Mouse (Mus musculus) ES-E14 (cell line): ENCODE data around the gene Loxl1. TPM values are rescaled to one million over a fixed set of nuclear protein-coding genes. Genes with fewer than 3 reads are reported as not detected.
A peak's percentile ranks its signal among the peaks of the same experiment; 100 is the strongest.

Source experiments
- DNase-seq: peaks from one replicate; pipeline ENCODE4 v3.0.0-alpha.2; 2013; ENCODE audit warnings: low read depth, low spot score
- H3K27ac ChIP-seq: 2 replicates; pipeline ENCODE4 v1.5.1; 2012; ENCODE audit warnings: low read depth, mild to moderate bottlenecking, low read length, moderate library complexity, mixed read lengths; ENCODE audit not compliant: poor library complexity, insufficient read depth, severe bottlenecking
- H3K36me3 ChIP-seq: 2 replicates; pipeline ENCODE4 v1.6.1; 2012; ENCODE audit warnings: mild to moderate bottlenecking, low read length, moderate library complexity, mixed read lengths; ENCODE audit not compliant: control insufficient read depth, poor library complexity, insufficient read depth, severe bottlenecking
- H3K4me1 ChIP-seq, 2 experiments: fragments of 150-350 bp in 1 of 2; sonication (generic) in 1 of 2; 2 replicates each; pipeline ENCODE4 v1.6.1; 2012; ENCODE audit warnings: low read length in 2 of 2, mild to moderate bottlenecking in 1 of 2, mixed read lengths in 1 of 2; ENCODE audit not compliant: control insufficient read depth in 2 of 2, insufficient read depth in 2 of 2, poor library complexity in 1 of 2
- H3K4me3 ChIP-seq, 2 experiments: fragments of 150-350 bp in 1 of 2; sonication (generic) in 1 of 2; 2 replicates each; pipeline ENCODE4 v1.5.1; 2012; ENCODE audit warnings: low read length in 2 of 2, low read depth in 1 of 2, mild to moderate bottlenecking in 1 of 2, mixed read lengths in 1 of 2; ENCODE audit not compliant: insufficient read depth in 1 of 2, poor library complexity in 1 of 2, severe bottlenecking in 1 of 2
- H3K9ac ChIP-seq: 2 replicates; pipeline ENCODE4 v1.6.1; 2012; ENCODE audit warnings: low read depth, mild to moderate bottlenecking, low read length, mixed read lengths; ENCODE audit not compliant: poor library complexity, insufficient read depth, severe bottlenecking
- H3K9me3 ChIP-seq: fragments of 150-350 bp; sonication (generic); 2 replicates; pipeline ENCODE4 v1.6.1; 2012; ENCODE audit warnings: low read depth, mild to moderate bottlenecking, low read length; ENCODE audit not compliant: control insufficient read depth, insufficient read depth
- CHD2 ChIP-seq: IDR thresholded peaks from 2 replicates; pipeline ENCODE4 v1.6.1; 2014; ENCODE audit warnings: mild to moderate bottlenecking, low read depth, low read length, inconsistent platforms
- HCFC1 ChIP-seq: IDR thresholded peaks from 2 replicates; pipeline ENCODE4 v1.6.1; 2012; ENCODE audit warnings: low read length, inconsistent platforms, borderline replicate concordance; ENCODE audit not compliant: insufficient read depth
- MAFK ChIP-seq: IDR thresholded peaks from 2 replicates; pipeline ENCODE4 v1.6.1; 2014; ENCODE audit warnings: mild to moderate bottlenecking, low read depth, low read length, inconsistent platforms; ENCODE audit not compliant: insufficient read depth
- ZC3H11A ChIP-seq: IDR thresholded peaks from 2 replicates; pipeline ENCODE4 v1.6.1; 2012; ENCODE audit warnings: low read depth, mild to moderate bottlenecking, inconsistent platforms, low read length, borderline replicate concordance
- ZNF384 ChIP-seq: IDR thresholded peaks from 2 replicates; pipeline ENCODE4 v1.6.1; 2012; ENCODE audit warnings: low read depth, low read length, inconsistent platforms
- in situ Hi-C, 2 experiments: fragments of 600-800 bp; cut with MboI; formaldehyde crosslinking; loops; one replicate each; pipeline ENCODE4 v1.15.1; 2025; ENCODE audit warnings: low sequenced_read_pairs in 2 of 2, inconsistent platforms in 1 of 2; ENCODE audit not compliant: unreplicated experiment in 2 of 2
- total RNA-seq: library from RNA; depleted of rRNA; stranded (reverse); fragments of 300-350 nt; gene quantifications from 2 replicates; pipeline ENCODE4 v1.2.3, GENCODE M21; 2012; rRNA removed

The Loxl1 gene
- 6.2 and 8.4 TPM in 2 replicates for total RNA-seq

- H3K9me3 ChIP-seq = no peaks in the 10 kb centered on the region
- H3K27ac ChIP-seq = no peak within 1 kb of the TSS
- no peaks in the 10 kb centered on the region for H3K36me3 ChIP-seq
- H3K4me3 ChIP-seq = peak within 1 kb of the TSS; percentile 59 to 74
- H3K4me1 ChIP-seq = peaks cover 0 to 2% of the 10 kb centered on the region in 2 experiments; a peak in 1 of 4 replicates
- DNase-seq = no peak
- H3K9ac ChIP-seq = peak within 1 kb of the TSS; percentile 57
- TF ChIP-seq MAFK (no peak), ZC3H11A (no peak), HCFC1 (no peak), ZNF384 (no peak), CHD2 (no peak)
- in situ Hi-C loops = no loop called here
These were observed at the start of gene Loxl1 for GRCm38 (mm10) chr9:58312944-58313359. Gene Loxl1, minus strand, starts transcription at chr9:58313186.

DNA sequence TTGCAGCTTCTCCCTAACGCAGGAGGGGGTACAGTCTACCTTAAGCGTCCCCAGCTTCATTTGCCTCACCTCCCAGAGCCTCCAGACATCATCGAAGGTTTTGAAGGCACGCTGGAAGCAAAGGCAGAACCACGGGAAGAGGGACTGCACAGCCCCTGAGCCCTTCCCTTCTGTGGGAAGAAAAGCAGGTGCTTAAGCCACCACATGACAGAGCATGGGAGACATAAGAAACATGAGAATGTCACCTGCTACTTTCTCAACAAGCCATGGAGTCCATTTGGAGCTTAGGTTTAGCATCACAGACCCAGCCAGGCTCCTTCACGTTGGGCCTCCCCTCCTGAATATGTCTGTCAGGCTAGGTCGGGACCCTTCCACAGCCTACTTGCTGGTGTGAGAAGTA lies 49.0 kb upstream of the Loxl1 start:
- no peak overlapping the region for H3K4me3 ChIP-seq
- no peak overlapping the region for H3K9ac ChIP-seq
- no peaks in the 10 kb centered on the region for H3K36me3 ChIP-seq
- peaks cover 0 to 3% of the 10 kb centered on the region in 2 experiments; a peak in 1 of 4 replicates for H3K4me1 ChIP-seq
- in situ Hi-C loops = no loop called here
- H3K9me3 ChIP-seq = no peaks in the 10 kb centered on the region
- TF ChIP-seq MAFK (no peak), CHD2 (no peak), HCFC1 (no peak), ZC3H11A (no peak), ZNF384 (no peak)
- no peak for DNase-seq
- H3K27ac ChIP-seq = no peak overlapping the region

DNA sequence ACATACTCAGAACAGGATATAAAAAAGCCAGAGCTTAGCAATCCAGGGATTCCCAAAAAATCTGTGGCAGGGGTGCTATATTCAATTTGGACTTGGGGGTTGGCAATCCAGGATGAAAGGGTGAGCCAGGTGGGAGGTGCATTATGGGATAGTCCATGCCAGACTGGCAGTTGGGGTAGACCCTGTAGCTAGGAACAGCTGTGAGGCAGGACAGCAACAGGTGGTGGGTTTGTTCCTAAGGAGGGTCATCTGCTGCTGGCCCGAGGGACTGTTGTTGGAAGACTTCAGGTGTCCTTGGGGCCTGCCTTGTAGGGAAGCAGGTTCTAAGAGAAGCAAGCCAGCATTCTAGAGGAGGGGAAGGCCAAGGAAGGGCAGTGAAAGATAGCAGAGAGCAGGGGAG lies 48.4 kb upstream of the Loxl1 start:
- in situ Hi-C loops = no loop called here
- Histone ChIP-seq H3K9ac (no peak overlapping the region), H3K4me3 (no peak overlapping the region), H3K9me3 (no peaks in the 10 kb centered on the region), H3K4me1 (peaks cover 0 to 3% of the 10 kb centered on the region in 2 experiments; a peak in 1 of 4 replicates), H3K36me3 (no peaks in the 10 kb centered on the region), H3K27ac (no peak overlapping the region)
- no peak for TF ChIP-seq ZC3H11A
- no peak for TF ChIP-seq MAFK
- TF ChIP-seq CHD2 = no peak
- no peak for TF ChIP-seq ZNF384
- DNase-seq = no peak

DNA sequence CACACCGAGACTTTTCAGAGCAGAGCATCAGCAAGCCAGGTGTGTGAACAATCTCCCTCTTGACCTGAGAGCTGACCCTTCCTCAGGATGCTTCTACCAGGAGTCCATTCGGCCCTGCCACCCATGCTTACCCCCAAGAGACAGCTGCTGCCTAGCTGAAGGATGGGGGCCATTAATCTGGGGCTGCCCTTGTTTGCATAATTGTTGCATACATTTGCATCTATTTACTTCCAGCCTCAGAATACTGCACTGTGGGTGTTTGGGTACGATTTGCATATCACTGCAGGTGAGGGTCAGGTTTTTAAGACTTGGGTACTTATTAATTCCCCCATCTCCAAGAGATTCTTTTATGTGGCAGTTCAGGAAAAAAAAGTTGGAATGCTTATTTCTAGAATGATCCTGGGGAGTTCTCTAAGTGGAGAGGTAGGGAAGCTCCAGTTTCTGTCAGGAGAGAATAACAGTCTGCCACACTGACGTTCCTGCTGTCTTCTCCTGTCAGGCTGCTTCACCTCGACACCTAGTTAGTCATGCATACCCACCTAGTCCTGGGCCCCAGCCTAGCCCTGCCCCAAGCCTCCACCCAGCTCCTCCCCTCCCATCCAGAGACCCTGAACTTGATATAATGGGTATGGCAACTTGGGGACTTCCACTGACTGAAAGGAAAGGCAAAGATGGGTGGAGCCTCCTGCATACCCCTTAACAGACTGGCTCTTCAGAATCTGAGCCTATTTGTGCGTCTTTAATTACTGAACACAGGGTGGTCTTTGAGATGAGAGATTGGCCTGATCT lies 42.5 kb upstream of the Loxl1 start:
- Histone ChIP-seq H3K4me1 (peaks cover 0 to 7% of the 10 kb centered on the region in 2 experiments; a peak in 2 of 4 replicates), H3K27ac (no peak overlapping the region), H3K36me3 (no peaks in the 10 kb centered on the region), H3K9ac (no peak overlapping the region), H3K9me3 (no peaks in the 10 kb centered on the region), H3K4me3 (no peak overlapping the region)
- no peak for DNase-seq
- in situ Hi-C loops = no loop called here
- TF ChIP-seq HCFC1 = no peak

- no peak overlapping the region for H3K27ac ChIP-seq
- no peak for TF ChIP-seq HCFC1
- no peak for TF ChIP-seq ZNF384
- no peak for TF ChIP-seq MAFK
- no peak for TF ChIP-seq ZC3H11A
- no peak for TF ChIP-seq CHD2
- H3K36me3 ChIP-seq = no peaks in the 10 kb centered on the region
- in situ Hi-C loops = no loop called here
- no peak overlapping the region for H3K9ac ChIP-seq
- no peak for DNase-seq
- H3K4me1 ChIP-seq = peaks cover 0 to 7% of the 10 kb centered on the region in 2 experiments; a peak in 2 of 4 replicates
- H3K4me3 ChIP-seq = no peak overlapping the region
- H3K9me3 ChIP-seq = no peaks in the 10 kb centered on the region
These were observed 41.7 kb upstream of the Loxl1 start for GRCm38 (mm10) chr9:58354701-58355100.
